Mouse (Mus musculus): Measurements from ENCODE around the gene Ppil6.
A peak's percentile ranks its signal among the peaks of the same experiment; 100 is the strongest.

Ppil6 gene

DNA sequence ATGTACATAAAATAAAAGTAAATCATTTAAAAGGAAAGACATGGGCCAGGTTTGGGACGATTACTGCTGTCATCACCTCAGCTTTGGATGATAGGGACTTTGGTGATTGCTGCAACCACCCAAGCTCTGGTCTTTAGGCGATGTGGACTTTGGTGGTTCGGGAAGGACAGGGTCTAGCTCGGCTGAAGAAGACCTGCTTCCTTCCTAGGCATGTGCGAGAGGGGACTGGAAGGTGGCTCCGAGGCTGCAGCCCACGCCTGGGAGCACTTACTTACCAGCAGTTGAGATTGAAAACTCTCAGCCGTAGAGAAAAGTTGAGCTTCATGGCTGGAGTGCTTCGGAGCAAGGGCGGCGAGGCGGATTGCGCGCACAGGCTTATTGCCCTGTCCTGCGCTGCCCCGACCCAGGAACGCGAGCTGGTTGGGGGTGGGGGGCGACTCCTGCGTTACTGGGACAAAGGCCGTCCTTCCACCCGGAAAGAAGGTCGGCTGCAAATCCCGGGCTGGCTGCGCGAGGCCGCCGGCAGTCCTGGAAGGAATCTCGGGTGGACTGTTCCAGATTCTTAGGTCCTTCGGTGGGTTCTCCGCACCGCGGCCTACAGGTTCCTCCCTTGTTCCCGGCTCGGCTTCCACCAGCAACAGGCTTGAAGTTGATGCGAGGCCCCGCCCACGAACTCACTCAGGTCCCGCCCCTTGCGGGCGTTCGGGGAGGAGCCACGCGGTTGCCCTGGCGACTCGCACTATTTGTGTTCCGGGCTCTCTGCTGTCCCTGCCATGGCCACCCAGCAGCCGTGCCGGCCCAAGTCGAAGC is at the start of gene Ppil6, which contains the start of gene Smpd2:
TSS of gene Ppil6 (plus strand) at position 732 of the 810 bp plus-strand sequence.
TSS of gene Smpd2 (minus strand) at position 662 of the 810 bp plus-strand sequence.
- DNase-seq (ENCODE audit: extremely low read depth, low read depth): no peak

DNA sequence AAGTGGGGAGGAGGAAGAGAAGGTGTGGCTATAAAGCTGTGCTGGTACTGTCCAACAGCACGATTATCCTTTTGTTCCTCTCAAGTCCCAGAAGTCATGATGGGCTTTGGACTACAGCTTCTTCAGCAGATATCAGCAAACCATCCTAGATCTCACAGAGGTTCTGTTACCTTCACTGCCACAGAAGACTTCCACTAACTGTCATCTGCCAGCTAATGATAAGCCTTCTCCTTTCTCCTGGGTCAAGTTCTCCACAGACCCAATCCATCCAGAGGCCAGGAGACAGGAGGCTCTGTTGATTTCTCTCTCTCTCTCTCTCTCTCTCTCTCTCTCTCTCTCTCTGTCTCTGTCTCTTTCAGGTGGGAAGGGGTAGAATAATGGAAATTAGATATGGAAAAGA is 42.0 kb upstream of the Ppil6 start:
- no peak for DNase-seq (ENCODE audit: extremely low read depth, low read depth)

DNA sequence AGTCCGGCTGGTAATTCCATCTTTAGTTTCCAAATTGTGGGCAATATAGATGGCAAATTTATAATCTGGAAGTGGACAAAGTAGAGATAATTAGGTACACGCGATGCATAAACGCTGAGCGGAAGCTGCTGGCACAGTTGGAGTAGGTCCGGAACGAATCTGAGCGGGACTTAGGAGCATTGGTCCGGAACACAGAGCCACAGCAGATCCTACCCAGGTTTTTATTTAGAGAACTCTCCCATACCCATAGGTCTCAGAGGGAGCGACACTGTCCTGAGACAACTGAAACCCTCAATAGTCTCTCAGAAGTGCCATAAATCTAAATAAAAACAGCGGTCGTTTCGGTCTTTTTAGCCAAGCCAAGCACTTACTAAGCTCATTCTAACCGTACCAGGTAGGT is 40.6 kb upstream of the Ppil6 start:
- DNase-seq (ENCODE audit: extremely low read depth, low read depth): no peak

DNA sequence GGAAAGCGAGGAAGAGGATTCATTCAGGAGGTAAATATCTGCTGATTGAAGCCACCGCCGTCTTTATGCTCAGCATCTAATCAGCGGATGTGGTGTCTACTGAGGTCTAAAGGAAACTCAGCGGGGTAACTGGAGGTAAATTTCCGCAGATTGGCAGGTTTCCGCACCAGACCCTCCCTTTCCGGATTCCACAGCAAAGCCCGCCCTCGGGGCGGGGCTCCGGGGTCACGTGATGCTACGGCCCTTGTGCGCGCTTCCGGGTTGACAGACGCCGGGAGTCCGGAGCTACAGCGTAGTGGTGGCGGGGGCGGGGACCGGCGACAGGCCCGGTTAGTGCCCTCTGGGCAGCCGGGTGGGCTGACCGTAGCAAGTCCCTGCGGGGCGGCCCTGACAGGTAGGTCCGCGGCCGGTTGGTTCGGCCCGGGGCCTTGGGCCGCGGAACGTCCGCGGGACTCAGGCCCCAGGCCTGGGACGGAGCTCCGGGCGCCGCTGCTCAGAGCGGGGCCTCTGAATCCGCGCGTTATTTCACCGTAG is 40.0 kb upstream of the Ppil6 start, which contains the start of gene Zbtb24:
TSS of gene Zbtb24 (plus strand) at position 247 of the 534 bp plus-strand sequence.
- peak; percentile 87 for DNase-seq (ENCODE audit: extremely low read depth, low read depth)

DNA sequence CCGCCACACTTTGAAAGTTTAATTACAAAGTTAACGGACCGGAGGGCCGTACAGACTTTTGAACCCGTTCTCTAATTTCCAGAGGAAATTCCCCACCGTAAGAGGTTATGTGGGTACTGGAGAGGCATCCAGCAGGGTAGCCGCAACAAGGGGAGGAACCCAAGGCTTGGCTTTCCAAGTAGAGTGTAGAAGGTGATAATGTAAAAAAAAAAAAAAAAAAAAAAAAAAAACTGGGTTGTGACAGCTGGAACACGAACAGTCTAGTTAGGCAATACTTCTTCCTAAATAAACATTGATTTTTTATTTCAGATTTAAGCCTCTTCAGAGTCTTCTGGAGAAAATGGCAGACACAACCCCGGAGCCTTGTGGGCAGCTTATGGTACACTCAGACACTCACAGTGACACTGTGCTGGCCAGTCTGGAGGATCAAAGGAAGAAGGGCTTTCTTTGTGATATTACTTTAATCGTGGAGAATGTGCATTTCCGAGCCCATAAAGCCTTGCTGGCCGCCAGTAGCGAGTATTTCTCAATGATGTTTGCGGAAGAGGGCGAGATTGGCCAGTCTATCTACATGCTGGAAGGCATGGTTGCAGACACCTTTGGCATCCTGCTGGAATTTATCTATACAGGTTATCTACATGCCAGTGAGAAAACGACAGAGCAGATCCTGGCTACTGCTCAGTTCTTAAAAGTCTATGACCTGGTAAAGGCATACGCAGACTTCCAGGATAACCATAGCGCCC is 39.3 kb upstream of the Ppil6 start:
- no peak for DNase-seq (ENCODE audit: extremely low read depth, low read depth)

DNA sequence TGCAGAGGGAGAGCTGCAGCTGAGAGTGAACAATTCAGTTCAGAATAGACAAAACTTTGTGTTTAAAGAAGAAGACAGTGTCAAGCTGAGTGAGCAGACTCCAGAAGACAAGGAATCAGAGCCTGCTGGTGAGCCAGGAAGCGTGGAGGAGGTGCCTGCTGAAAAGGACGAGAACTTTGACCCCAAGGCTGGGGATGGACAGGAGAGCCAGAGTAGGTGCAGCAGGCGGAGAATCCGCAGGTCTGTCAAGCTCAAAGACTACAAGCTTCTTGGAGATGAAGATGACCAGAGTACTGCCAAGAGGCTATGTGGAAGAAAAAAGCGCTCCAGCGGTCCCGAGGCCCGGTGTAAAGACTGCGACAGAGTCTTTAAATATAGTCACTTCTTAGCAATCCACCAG is 38.6 kb upstream of the Ppil6 start:
- DNase-seq (ENCODE audit: extremely low read depth, low read depth): no peak

DNA sequence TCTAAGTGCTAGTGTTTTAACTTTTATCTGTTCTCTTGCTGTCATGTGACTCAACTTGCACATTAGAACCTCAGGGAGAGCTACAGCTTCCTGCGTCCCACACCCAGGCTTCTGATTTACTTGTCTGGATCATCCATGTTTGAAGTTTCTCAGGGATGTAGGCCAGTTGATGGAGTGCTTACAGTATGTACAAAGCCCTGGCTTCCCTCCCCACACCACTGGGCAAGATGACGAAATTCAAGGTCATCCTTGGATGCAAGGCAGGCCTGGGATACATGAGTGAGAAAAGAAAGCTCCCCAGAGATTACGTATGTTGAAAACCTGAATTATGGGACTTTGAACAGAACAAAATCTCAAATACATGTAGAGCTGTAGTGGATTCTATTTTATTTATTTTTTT is 37.4 kb upstream of the Ppil6 start:
- DNase-seq (ENCODE audit: extremely low read depth, low read depth): no peak

DNA sequence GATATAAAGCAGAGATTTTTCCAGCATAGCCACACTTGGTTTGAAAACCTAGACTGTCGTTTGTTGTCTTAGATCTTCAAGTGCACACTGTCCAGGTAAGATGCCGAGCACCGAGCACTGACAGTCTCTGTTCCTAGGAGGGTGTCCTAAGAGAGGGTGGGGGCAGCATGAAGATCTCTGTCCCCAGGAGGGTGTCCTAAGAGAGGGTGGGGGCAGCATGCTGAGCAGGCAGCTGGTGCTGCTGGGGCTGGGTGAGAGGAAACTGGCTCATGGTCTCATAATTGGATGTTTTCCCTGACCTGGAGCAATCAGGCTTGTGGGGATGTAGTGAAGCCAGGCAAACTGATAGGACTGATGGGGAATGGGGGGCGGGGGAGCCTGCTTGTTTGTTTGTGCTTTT is 30.2 kb upstream of the Ppil6 start:
- DNase-seq (ENCODE audit: extremely low read depth, low read depth): no peak

DNA sequence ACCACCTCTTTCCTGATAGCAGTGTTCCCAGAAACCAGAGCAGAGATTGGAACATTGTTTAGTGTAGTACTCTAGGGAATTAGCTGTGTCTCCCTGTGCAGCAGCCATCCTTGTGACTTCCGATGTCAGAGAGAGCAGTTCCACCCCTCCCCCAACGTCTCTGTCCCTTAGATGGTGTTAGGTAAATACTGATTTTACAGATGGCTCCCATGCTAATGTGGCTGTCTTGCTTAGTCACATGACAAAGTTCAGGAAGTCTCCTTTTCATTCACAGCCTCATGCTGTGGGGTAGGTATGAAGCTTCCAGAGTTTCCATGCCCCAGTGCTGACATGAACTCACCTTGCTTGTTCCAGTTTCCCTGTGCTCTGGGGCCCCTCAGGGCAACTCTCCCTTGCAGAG is 29.7 kb upstream of the Ppil6 start:
- DNase-seq (ENCODE audit: extremely low read depth, low read depth): no peak

DNA sequence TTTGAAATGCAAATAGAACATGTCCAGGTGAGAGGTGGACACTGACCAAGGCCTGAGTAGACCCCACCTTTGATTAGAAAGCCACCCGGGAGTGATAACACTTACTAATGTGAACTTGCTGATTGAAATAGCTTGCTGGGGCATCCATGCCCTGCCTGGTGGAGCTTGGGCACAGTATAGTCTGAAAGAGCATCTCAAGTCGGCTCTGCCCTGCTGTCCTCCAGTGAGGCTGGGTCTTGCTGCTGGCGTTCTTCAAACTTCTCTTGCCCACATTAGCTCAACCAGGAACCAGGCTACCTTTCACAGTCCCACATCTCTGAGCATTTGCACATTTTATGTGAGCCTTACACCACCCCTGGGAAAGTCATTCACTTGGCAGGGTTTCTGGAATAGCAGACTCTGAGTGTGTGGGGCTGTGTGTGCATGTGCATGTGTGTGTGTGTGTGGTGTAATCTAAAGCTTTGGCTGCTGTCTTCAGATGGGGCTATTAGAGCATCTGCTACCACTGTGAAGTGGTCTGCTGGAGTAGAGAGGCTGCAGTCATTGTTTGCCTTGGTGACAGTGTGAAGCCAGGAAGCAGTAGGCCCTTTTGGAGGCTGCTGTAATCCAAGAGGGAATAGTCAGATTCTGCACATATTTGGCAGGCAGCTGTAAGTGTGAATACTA is 29.0 kb upstream of the Ppil6 start:
- no peak for DNase-seq (ENCODE audit: extremely low read depth, low read depth)

DNA sequence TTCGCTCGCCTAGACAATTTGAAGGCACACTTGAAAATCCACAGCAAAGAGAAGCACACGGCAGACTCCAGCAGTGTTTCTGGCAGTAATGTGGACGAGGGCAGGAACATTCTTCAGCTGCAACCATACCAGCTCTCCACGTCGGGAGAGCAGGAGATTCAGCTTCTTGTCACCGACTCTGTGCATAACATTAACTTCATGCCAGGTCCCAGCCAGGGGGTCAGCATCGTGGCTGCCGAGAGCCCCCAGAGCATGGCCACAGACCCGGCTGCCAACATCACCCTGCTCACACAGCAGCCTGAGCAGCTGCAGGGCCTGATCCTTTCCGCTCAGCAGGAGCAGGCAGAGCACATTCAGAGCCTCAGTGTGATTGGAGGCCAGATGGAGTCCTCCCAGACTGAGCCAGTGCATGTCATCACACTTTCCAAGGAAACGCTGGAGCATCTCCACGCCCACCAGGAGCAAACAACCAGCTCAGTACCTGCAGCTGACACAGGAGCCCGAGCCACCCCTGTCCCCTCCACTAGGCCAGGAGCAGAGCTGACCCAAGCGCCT is 25.8 kb upstream of the Ppil6 start:
- DNase-seq (ENCODE audit: extremely low read depth, low read depth): no peak

DNA sequence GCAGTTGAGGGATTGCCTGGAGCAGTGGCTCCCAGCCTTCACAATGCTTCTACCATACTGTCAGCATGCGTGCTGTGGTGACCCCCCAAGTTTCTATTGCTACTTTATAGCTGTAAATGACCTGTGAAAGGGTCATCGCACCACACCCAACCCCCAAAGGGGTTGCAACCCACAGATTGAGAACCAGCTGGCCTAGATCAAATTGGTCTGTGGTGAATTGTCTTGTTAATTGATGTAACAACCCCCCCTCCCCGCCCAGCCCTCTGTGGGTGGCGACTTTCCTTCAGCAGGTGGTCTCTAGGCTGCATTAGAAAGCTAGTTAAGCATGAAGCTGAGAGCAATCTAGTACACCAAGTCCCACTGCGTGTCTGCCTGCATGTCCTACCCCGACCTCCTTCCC is 22.9 kb upstream of the Ppil6 start:
- no peak for DNase-seq (ENCODE audit: extremely low read depth, low read depth)

DNA sequence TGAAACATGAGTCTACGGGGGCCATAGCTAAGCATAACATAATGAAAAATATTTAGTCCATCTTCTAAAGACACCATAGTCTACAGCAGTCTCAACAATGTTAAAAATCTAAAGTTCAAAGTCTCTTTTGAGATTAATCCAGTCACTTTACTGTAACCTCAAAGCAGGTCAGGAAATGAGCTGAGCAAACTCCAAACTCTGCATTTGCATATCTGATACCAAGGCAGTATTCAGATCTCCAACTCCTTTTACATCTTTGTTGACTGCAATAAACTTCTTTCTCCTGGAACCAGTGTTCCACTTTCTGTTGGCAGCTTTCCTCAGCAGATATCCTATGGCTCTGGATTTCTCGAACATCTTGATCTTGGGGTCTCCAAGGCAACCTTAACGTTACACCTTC is 19.5 kb upstream of the Ppil6 start:
- DNase-seq (ENCODE audit: extremely low read depth, low read depth): no peak

DNA sequence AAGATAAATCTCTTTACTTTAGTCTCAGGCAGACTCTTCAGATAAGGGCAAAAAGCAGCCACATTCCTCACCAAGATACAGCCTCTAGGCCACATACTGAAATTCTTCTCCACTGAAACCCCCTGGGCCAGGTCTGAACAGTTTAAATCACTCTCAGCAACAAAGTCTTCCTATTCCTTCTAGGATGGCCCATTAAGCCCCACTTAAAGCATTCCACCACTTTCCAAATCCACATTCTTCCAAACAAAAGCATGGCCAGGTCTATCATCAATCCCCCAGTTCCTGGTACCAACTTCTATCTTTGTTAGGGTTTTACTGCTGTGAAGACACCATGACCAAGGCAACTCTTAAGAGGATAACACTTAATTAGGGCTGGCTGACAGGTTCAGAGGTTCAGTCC is 17.7 kb upstream of the Ppil6 start:
- DNase-seq (ENCODE audit: extremely low read depth, low read depth): no peak

DNA sequence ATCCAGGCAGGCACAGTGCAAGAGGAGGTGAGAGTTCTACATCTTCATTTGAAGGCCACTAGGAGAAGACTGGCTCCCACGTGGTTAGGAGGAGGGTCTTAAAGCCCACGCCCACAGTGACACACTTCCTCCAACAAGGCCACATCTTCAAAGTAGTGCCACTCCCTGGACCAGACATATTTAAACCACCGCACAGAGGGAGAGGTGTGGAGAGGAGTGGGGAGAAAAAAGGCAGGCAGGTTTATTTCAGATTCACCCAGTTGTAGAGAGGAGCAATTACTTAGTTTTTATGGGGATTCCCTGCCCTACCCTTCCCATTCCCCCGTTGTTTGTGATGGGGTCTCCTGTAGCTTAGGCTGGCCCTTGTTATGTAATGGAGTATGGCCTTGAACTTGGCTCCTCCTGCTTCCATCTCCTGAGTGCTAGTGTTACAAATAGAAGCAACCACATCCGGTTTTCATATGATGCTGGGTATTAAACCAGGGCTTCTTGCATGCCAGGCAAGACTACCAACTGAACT is 17.2 kb upstream of the Ppil6 start:
- no peak for DNase-seq (ENCODE audit: extremely low read depth, low read depth)

DNA sequence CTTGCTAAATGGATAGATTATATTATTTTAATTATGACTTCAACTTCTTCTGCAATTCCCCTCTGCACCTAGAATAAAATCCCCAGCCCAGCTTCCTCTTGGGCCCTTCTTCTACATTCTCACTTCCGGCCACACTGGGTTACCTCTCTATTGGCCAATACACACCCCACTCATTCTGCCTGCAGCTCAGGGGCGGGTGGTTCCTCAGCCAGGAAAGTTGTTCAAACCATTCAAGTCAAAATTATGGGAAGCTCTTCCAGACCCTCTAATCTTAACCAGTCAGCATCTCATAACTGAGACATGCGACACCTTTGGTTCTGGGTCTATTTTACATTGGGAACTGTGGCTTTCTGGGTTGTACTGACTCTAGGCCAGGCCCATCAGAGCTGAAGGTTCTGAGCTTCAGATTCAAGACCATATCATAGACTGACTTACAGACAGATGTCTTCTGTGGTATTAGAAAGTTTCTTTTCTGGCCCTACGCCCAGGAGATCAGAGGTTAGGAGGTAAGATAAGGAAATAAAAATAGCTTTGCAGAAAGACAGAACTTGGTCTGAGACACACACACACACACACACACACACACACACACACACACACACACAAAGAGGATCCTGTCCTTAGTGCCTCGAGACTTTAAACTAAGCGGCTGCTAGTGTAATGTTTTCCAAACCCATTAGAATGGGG is 16.3 kb upstream of the Ppil6 start:
- peak; percentile 98 for DNase-seq (ENCODE audit: extremely low read depth, low read depth)

DNA sequence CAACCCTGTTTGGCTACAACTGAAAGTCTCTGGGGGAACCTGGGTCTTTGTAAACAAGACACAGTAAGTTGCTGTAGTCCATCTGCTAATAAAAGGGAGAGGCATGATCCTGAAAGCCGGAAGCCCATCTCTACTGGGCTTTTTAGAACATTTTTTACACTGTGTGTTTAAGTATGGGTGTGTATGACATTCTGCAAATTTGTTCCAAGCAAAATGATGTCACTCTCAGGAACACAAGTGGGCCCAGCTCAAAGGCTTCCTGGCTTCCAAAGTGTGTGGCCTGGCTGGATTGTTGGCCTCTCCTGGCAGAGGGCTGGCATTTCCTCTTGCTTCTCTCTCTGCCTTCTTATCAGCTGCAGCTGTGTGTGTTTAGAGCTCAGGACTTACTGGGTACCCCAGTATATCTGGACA is 15.3 kb upstream of the Ppil6 start:
- peak; percentile 2 for DNase-seq (ENCODE audit: extremely low read depth, low read depth)

DNA sequence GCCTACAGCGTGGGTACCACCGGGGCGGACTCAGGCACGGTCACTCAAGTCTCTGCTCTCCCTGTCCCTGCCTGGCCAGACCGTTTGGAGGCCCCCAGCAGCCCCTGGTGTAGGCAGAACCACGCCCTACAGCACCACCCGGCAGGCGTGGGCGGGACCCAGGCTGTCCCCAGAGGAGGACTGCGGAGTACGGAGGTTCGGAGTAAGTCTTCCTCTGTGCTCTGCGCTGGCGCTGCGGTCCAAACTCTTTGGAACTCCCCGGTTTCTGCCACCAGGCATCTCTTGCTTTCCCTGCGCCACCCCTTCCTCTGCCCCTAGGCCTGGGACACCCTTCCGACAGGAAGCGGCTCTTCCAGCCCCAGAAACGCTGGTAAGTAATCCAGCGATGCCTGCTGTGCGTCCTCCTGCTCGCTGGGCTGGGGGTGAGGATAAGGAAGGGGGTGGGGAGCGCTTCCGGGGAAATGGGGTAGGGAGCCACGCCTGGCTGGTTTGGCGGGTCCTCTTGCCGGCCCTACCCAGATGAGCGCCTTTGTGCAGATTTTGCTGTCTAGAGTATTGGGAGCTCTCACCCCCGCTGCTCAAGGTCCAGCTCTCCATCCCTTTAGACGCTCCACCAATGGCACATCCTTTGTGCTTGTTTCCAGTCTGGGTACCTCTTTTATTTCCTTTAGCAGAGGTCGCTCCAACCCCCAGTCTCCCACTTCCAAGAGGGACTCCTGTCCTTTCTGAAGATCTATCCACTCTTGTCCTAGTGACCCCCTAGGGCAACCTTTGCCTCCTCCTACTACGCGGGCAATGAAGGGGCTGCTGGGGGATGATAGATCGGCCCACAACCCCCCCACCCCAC is 13.8 kb upstream of the Ppil6 start, which contains the start of gene Mical1:
TSS of gene Mical1 (plus strand) at position 144 of the 847 bp plus-strand sequence.
- peak; percentile 31 for DNase-seq (ENCODE audit: extremely low read depth, low read depth)

DNA sequence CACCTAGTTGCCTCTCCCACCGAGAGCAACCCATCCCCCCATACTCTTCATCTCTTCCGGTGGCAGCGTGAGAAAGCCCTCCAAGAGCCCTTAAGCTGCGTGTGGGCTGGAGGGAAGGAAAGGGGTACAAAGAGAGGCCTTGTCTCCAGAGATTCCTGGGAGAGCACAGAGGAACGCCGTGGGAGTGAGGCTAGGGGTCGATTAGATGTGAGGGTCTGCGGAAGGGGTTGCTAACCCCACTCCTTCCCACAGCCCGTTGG is 13.3 kb upstream of the Ppil6 start:
- no peak for DNase-seq (ENCODE audit: extremely low read depth, low read depth)
